Mouse (Mus musculus): ENCODE data around the gene Gjb3. TPM values are rescaled to one million over a fixed set of nuclear protein-coding genes. Genes with fewer than 3 reads are reported as not detected.

Gjb3 gene
- polyA plus RNA-seq (2014; fragmentation: Illumina TruSeq; extraction: RNeasy Lipid Tissue Mini Kit (QIAGEN cat#74804)) = not detected

DNA sequence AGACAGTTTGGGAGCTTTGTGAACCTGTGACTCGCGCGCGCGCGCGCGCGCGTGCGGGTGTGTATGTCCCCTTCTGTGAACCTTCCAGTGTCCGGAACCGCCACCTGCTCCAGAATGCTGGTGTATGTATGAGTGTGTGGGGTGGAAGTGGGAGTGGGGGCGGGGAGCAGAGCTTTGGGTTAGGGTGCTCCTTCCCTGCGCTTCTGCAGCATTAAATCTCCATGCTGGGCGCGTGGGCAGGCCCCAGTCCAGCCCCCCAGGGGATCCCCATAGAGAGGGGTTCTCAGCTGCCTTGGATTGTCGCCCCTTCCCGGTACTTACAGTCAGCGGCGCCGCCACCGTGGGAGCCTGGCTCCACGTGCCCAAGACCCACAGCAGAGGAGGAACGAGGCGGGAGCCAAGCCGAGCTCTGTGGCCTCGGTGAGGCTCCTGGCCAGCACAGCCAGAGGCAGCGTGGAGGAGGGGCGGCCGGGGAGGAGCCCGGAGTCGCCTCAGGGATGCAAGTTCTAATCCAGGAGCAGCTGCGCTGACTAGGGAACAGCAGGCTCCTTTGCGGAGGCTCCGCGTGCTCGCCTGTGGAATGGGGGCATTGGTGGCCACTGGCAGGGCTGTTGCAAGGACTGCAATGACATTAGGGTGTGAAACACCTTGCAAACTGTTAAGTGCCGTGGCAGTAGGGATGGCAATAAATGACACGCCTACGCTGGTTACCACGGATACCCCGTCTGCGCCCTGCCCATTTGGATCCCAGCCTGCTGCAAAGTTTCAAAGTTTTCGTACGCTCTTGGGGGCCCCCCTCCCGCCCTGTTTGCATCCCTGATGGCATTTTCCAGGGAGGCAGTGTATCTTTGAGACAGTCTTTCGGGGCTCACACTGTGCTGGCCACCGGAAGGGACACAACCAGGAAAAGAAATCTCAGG lies at the start of gene Gjb3:
Gjb3 (minus strand) TSS at position 664 of the 920 bp plus-strand sequence.

GRCm38 (mm10) chr4:127358018-127358417 lies 27.4 kb upstream of the Gjb3 start, which contains the start of gene Gjb5:
TSS of gene Gjb5 (minus strand) at chr4:127358181.

GRCm38 (mm10) chr4:127353951-127354438 lies 23.4 kb upstream of the Gjb3 start, which contains the start of gene Gjb4:
TSS of gene Gjb4 (minus strand) at chr4:127354081.

GRCm38 (mm10) chr4:127313861-127314260 lies 16.8 kb downstream of the Gjb3 start, which contains the start of gene Gja4:
TSS of gene Gja4 (minus strand) at chr4:127314039.

Other genes starting within 250 kb of the Gjb3 start
- 23.5 TPM for gene Tmem35b, start 207.2 kb downstream of the Gjb3 start, polyA plus RNA-seq (2014; fragmentation: Illumina TruSeq; extraction: RNeasy Lipid Tissue Mini Kit (QIAGEN cat#74804))
- gene Dlgap3, start 161.6 kb downstream of the Gjb3 start, polyA plus RNA-seq (2014; fragmentation: Illumina TruSeq; extraction: RNeasy Lipid Tissue Mini Kit (QIAGEN cat#74804)) = not detected
- 2.1 TPM for gene Smim12, start 87.1 kb downstream of the Gjb3 start, polyA plus RNA-seq (2014; fragmentation: Illumina TruSeq; extraction: RNeasy Lipid Tissue Mini Kit (QIAGEN cat#74804))
- gene Gja4, start 16.8 kb downstream of the Gjb3 start, polyA plus RNA-seq (2014; fragmentation: Illumina TruSeq; extraction: RNeasy Lipid Tissue Mini Kit (QIAGEN cat#74804)) = not detected
- gene Gjb4, start 23.2 kb upstream of the Gjb3 start, polyA plus RNA-seq (2014; fragmentation: Illumina TruSeq; extraction: RNeasy Lipid Tissue Mini Kit (QIAGEN cat#74804)) = not detected
- gene Gjb5, start 27.3 kb upstream of the Gjb3 start, polyA plus RNA-seq (2014; fragmentation: Illumina TruSeq; extraction: RNeasy Lipid Tissue Mini Kit (QIAGEN cat#74804)) = not detected

Data from ovary, adult 10 weeks (tissue).